Mouse (Mus musculus): ENCODE data around the gene Gpc5.

The Gpc5 gene

GRCm38 (mm10) chr14:115831854-115832625 lies 740.0 kb downstream of the Gpc5 start:
- DNase-seq (ENCODE audit: low read depth), result no peak

GRCm38 (mm10) chr14:115843783-115844182 lies 751.8 kb downstream of the Gpc5 start:
- no peak for DNase-seq (ENCODE audit: low read depth)

GRCm38 (mm10) chr14:115844773-115845427 lies 752.9 kb downstream of the Gpc5 start:
- no peak for DNase-seq (ENCODE audit: low read depth)

GRCm38 (mm10) chr14:115869127-115869526 lies 777.1 kb downstream of the Gpc5 start:
- DNase-seq (ENCODE audit: low read depth), result no peak

- DNase-seq (ENCODE audit: low read depth), result no peak
These were observed 884.0 kb downstream of the Gpc5 start for GRCm38 (mm10) chr14:115976062-115976461.

GRCm38 (mm10) chr14:115979233-115979632 lies 887.2 kb downstream of the Gpc5 start:
- DNase-seq (ENCODE audit: low read depth), result no peak

GRCm38 (mm10) chr14:115990764-115991163 lies 898.7 kb downstream of the Gpc5 start:
- DNase-seq (ENCODE audit: low read depth), result no peak

- DNase-seq (ENCODE audit: low read depth), result no peak
These were observed 901.6 kb downstream of the Gpc5 start for GRCm38 (mm10) chr14:115993520-115994106.

- no peak for DNase-seq (ENCODE audit: low read depth)
These were observed 906.9 kb downstream of the Gpc5 start for GRCm38 (mm10) chr14:115998931-115999330.

GRCm38 (mm10) chr14:116087010-116087409 lies 995.0 kb downstream of the Gpc5 start:
- no peak for DNase-seq (ENCODE audit: low read depth)

- no peak for DNase-seq (ENCODE audit: low read depth)
These were observed 1035.9 kb downstream of the Gpc5 start for GRCm38 (mm10) chr14:116127943-116128342.

- no peak for DNase-seq (ENCODE audit: low read depth)
These were observed 1045.3 kb downstream of the Gpc5 start for GRCm38 (mm10) chr14:116137330-116137729.

- no peak for DNase-seq (ENCODE audit: low read depth)
These were observed 1045.8 kb downstream of the Gpc5 start for GRCm38 (mm10) chr14:116137772-116138171.

GRCm38 (mm10) chr14:116162586-116162985 lies 1070.6 kb downstream of the Gpc5 start:
- DNase-seq (ENCODE audit: low read depth), result no peak

GRCm38 (mm10) chr14:116167401-116167800 lies 1075.4 kb downstream of the Gpc5 start:
- no peak for DNase-seq (ENCODE audit: low read depth)

- no peak for DNase-seq (ENCODE audit: low read depth)
These were observed 1077.1 kb downstream of the Gpc5 start for GRCm38 (mm10) chr14:116169129-116169528.

GRCm38 (mm10) chr14:116186981-116187380 lies 1095.0 kb downstream of the Gpc5 start:
- DNase-seq (ENCODE audit: low read depth), result no peak

- DNase-seq (ENCODE audit: low read depth), result no peak
These were observed 1115.0 kb downstream of the Gpc5 start for GRCm38 (mm10) chr14:116206977-116207376.

- DNase-seq (ENCODE audit: low read depth), result no peak
These were observed 1116.6 kb downstream of the Gpc5 start for GRCm38 (mm10) chr14:116208581-116208980.

- DNase-seq (ENCODE audit: low read depth), result peak; percentile 17
These were observed 1117.0 kb downstream of the Gpc5 start for GRCm38 (mm10) chr14:116209045-116209444.

GRCm38 (mm10) chr14:116210304-116210703 lies 1118.3 kb downstream of the Gpc5 start:
- DNase-seq (ENCODE audit: low read depth), result no peak

GRCm38 (mm10) chr14:116212029-116212428 lies 1120.0 kb downstream of the Gpc5 start:
- no peak for DNase-seq (ENCODE audit: low read depth)

GRCm38 (mm10) chr14:116258126-116258525 lies 1166.1 kb downstream of the Gpc5 start:
- DNase-seq (ENCODE audit: low read depth), result no peak

Measured in fibroblast of lung, adult 2 months (primary cell).